Mouse (Mus musculus) C2C12 (cell line): ENCODE data around the gene Myadm.

ENCODE experiments used
- CTCF ChIP-seq: IDR thresholded peaks from one replicate; pipeline ENCODE4 v1.5.1; 2011; ENCODE audit not compliant: control insufficient read depth, insufficient read depth, insufficient read length
- FOSL1 ChIP-seq: IDR thresholded peaks from one replicate; pipeline ENCODE4 v1.8.0; 2011; ENCODE audit warnings: mild to moderate bottlenecking, low read length; ENCODE audit not compliant: poor library complexity, insufficient read depth, severe bottlenecking
- MAX ChIP-seq: IDR thresholded peaks from one replicate; pipeline ENCODE4 v1.6.1; 2011; ENCODE audit warnings: mild to moderate bottlenecking, control low read depth

- TF ChIP-seq CTCF (no peak), MAX (no peak), FOSL1 (no peak)
Observed at GRCm38 (mm10) chr7:3283081-3283875, 5.6 kb upstream of the Myadm start.
